Mouse (Mus musculus): ENCODE measurements at regions not wholly inside any gene's neighbourhood (a gene's known extent, or its start where the extent isn't known, plus 50 kb on each side); places are given as distances from the start of the nearest gene placed in this dataset.
"Not testable (repeated sequence)": the region's sequence is repeated elsewhere in the genome, so short reads cannot be mapped to it uniquely, and the experiment has no call there.

- Histone ChIP-seq H3K4me1 (ENCODE audit: insufficient read depth, low read length) (peaks cover 20% of the 10 kb centered on the region), H3K9me3 (ENCODE audit: low read length) (no peaks in the 10 kb centered on the region), H3K27me3 (ENCODE audit: insufficient read depth, low read length) (no peaks in the 10 kb centered on the region), H3K4me3 (ENCODE audit: low read length) (no peak overlapping the region), H3K4me2 (replicated peaks; ENCODE audit: low read depth, low read length) (no peak overlapping the region), H3K27ac (ENCODE audit: low read length) (no peak overlapping the region), H3K9ac (replicated peaks; ENCODE audit: low read length) (no peak overlapping the region), H3K36me3 (ENCODE audit: insufficient read depth, low read length) (no peaks in the 10 kb centered on the region)
- WGBS = 71% methylated on average over 6 of the region's 6 CpGs
- ATAC-seq (ENCODE audit: low FRiP score, low TSS enrichment) = no peak
These were observed 129.6 kb downstream of the Zfp36l1 start for GRCm38 (mm10) chr12:79983232-79983631.

- not testable (repeated sequence) for ATAC-seq (ENCODE audit: low FRiP score, low TSS enrichment); H3K9me3 ChIP-seq (ENCODE audit: low read length); H3K36me3 ChIP-seq (ENCODE audit: insufficient read depth, low read length); H3K27ac ChIP-seq (ENCODE audit: low read length); H3K4me2 ChIP-seq (replicated peaks; ENCODE audit: low read depth, low read length); H3K9ac ChIP-seq (replicated peaks; ENCODE audit: low read length); H3K4me3 ChIP-seq (ENCODE audit: low read length); H3K27me3 ChIP-seq (ENCODE audit: insufficient read depth, low read length)
- WGBS = 41% methylated on average over 1 of the region's 1 CpGs
- H3K4me1 ChIP-seq (ENCODE audit: insufficient read depth, low read length) = peaks cover 20% of the 10 kb centered on the region
These were observed 130.3 kb downstream of the Zfp36l1 start for GRCm38 (mm10) chr12:79982497-79982896.

- no peak overlapping the region for H3K4me3 ChIP-seq (ENCODE audit: low read length)
- no peaks in the 10 kb centered on the region for H3K36me3 ChIP-seq (ENCODE audit: insufficient read depth, low read length)
- no peaks in the 10 kb centered on the region for H3K9me3 ChIP-seq (ENCODE audit: low read length)
- H3K27me3 ChIP-seq (ENCODE audit: insufficient read depth, low read length) = no peaks in the 10 kb centered on the region
- peaks cover 18% of the 10 kb centered on the region for H3K4me1 ChIP-seq (ENCODE audit: insufficient read depth, low read length)
- no peak overlapping the region for H3K27ac ChIP-seq (ENCODE audit: low read length)
- ATAC-seq (ENCODE audit: low FRiP score, low TSS enrichment) = no peak
- no peak overlapping the region for H3K4me2 ChIP-seq (replicated peaks; ENCODE audit: low read depth, low read length)
- WGBS = 73% methylated on average over 4 of the region's 4 CpGs
- no peak overlapping the region for H3K9ac ChIP-seq (replicated peaks; ENCODE audit: low read length)
These were observed 132.1 kb downstream of the Zfp36l1 start for GRCm38 (mm10) chr12:79980711-79981110.

- Histone ChIP-seq H3K9me3 (ENCODE audit: low read length) (no peaks in the 10 kb centered on the region), H3K4me3 (ENCODE audit: low read length) (no peak overlapping the region), H3K4me1 (ENCODE audit: insufficient read depth, low read length) (peaks cover 18% of the 10 kb centered on the region), H3K27me3 (ENCODE audit: insufficient read depth, low read length) (no peaks in the 10 kb centered on the region), H3K36me3 (ENCODE audit: insufficient read depth, low read length) (no peaks in the 10 kb centered on the region), H3K27ac (ENCODE audit: low read length) (no peak overlapping the region), H3K4me2 (replicated peaks; ENCODE audit: low read depth, low read length) (no peak overlapping the region), H3K9ac (replicated peaks; ENCODE audit: low read length) (no peak overlapping the region)
- over 99% methylated on average over 3 of the region's 3 CpGs for WGBS
- ATAC-seq (ENCODE audit: low FRiP score, low TSS enrichment) = no peak
These were observed 135.7 kb downstream of the Zfp36l1 start for GRCm38 (mm10) chr12:79977136-79977535.

GRCm38 (mm10) chr12:79975466-79976239, 137.2 kb downstream of the Zfp36l1 start:
- H3K36me3 ChIP-seq (ENCODE audit: insufficient read depth, low read length) = no peaks in the 10 kb centered on the region
- 0 out of 2 replicates have a peak overlapping the region, but pooled peaks have one; percentile 35 for H3K9ac ChIP-seq (replicated peaks; ENCODE audit: low read length)
- H3K27me3 ChIP-seq (ENCODE audit: insufficient read depth, low read length) = no peaks in the 10 kb centered on the region
- H3K4me2 ChIP-seq (replicated peaks; ENCODE audit: low read depth, low read length) = no peak overlapping the region
- H3K4me3 ChIP-seq (ENCODE audit: low read length) = no peak overlapping the region
- peak overlapping the region; percentile 61 for H3K27ac ChIP-seq (ENCODE audit: low read length)
- WGBS = 46% methylated on average over 9 of the region's 9 CpGs
- ATAC-seq (ENCODE audit: low FRiP score, low TSS enrichment) = no peak
- no peaks in the 10 kb centered on the region for H3K9me3 ChIP-seq (ENCODE audit: low read length)
- peaks cover 33% of the 10 kb centered on the region for H3K4me1 ChIP-seq (ENCODE audit: insufficient read depth, low read length)

GRCm38 (mm10) chr12:79975050-79975449, 137.8 kb downstream of the Zfp36l1 start:
- Histone ChIP-seq H3K4me1 (ENCODE audit: insufficient read depth, low read length) (peaks cover 39% of the 10 kb centered on the region), H3K9me3 (ENCODE audit: low read length) (no peaks in the 10 kb centered on the region), H3K4me3 (ENCODE audit: low read length) (no peak overlapping the region), H3K27me3 (ENCODE audit: insufficient read depth, low read length) (no peaks in the 10 kb centered on the region), H3K9ac (replicated peaks; ENCODE audit: low read length) (peak overlapping the region; percentile 35; the same call in 1 of the 2 replicates), H3K4me2 (replicated peaks; ENCODE audit: low read depth, low read length) (no peak overlapping the region), H3K27ac (ENCODE audit: low read length) (peak overlapping the region; percentile 61), H3K36me3 (ENCODE audit: insufficient read depth, low read length) (no peaks in the 10 kb centered on the region)
- 63% methylated on average over 6 of the region's 6 CpGs for WGBS
- ATAC-seq (ENCODE audit: low FRiP score, low TSS enrichment) = no peak

- H3K4me1 ChIP-seq (ENCODE audit: insufficient read depth, low read length) = peaks cover 44% of the 10 kb centered on the region
- H3K9ac ChIP-seq (replicated peaks; ENCODE audit: low read length) = no peak overlapping the region
- H3K4me3 ChIP-seq (ENCODE audit: low read length) = no peak overlapping the region
- no peaks in the 10 kb centered on the region for H3K36me3 ChIP-seq (ENCODE audit: insufficient read depth, low read length)
- 58% methylated on average over 7 of the region's 7 CpGs for WGBS
- H3K9me3 ChIP-seq (ENCODE audit: low read length) = no peaks in the 10 kb centered on the region
- H3K4me2 ChIP-seq (replicated peaks; ENCODE audit: low read depth, low read length) = no peak overlapping the region
- peak overlapping the region; percentile 61 for H3K27ac ChIP-seq (ENCODE audit: low read length)
- ATAC-seq (ENCODE audit: low FRiP score, low TSS enrichment) = no peak; the same call in 1 of the 2 replicates
- H3K27me3 ChIP-seq (ENCODE audit: insufficient read depth, low read length) = no peaks in the 10 kb centered on the region
These were observed 138.3 kb downstream of the Zfp36l1 start for GRCm38 (mm10) chr12:79974530-79974929.

- 55% methylated on average over 7 of the region's 7 CpGs for WGBS
- no peak for ATAC-seq (ENCODE audit: low FRiP score, low TSS enrichment)
- Histone ChIP-seq H3K9ac (replicated peaks; ENCODE audit: low read length) (no peak overlapping the region), H3K27ac (ENCODE audit: low read length) (no peak overlapping the region), H3K4me1 (ENCODE audit: insufficient read depth, low read length) (peaks cover 48% of the 10 kb centered on the region), H3K36me3 (ENCODE audit: insufficient read depth, low read length) (no peaks in the 10 kb centered on the region), H3K9me3 (ENCODE audit: low read length) (no peaks in the 10 kb centered on the region), H3K4me2 (replicated peaks; ENCODE audit: low read depth, low read length) (no peak overlapping the region), H3K27me3 (ENCODE audit: insufficient read depth, low read length) (no peaks in the 10 kb centered on the region), H3K4me3 (ENCODE audit: low read length) (no peak overlapping the region)
These were observed 139.1 kb downstream of the Zfp36l1 start for GRCm38 (mm10) chr12:79973566-79974230.

- no peak overlapping the region for H3K9ac ChIP-seq (replicated peaks; ENCODE audit: low read length)
- 31% methylated on average over 5 of the region's 5 CpGs for WGBS
These were observed 141.8 kb downstream of the Zfp36l1 start for GRCm38 (mm10) chr12:79970981-79971390.

More at GRCm38 (mm10) chr12:79970981-79971390, 141.8 kb downstream of the Zfp36l1 start:
- Histone ChIP-seq H3K9me3 (ENCODE audit: low read length) (no peaks in the 10 kb centered on the region), H3K27ac (ENCODE audit: low read length) (peak overlapping the region; percentile 91), H3K36me3 (ENCODE audit: insufficient read depth, low read length) (no peaks in the 10 kb centered on the region), H3K4me1 (ENCODE audit: insufficient read depth, low read length) (peaks cover 64% of the 10 kb centered on the region), H3K27me3 (ENCODE audit: insufficient read depth, low read length) (no peaks in the 10 kb centered on the region), H3K4me2 (replicated peaks; ENCODE audit: low read depth, low read length) (no peak overlapping the region), H3K4me3 (ENCODE audit: low read length) (no peak overlapping the region)
- no peak for ATAC-seq (ENCODE audit: low FRiP score, low TSS enrichment)

Data from kidney, embryonic 16.5 days (tissue).